Mouse (Mus musculus): ENCODE measurements around the gene Serpind1. TPM values are rescaled to one million over a fixed set of nuclear protein-coding genes. Genes with fewer than 3 reads are reported as not detected.

Gene Serpind1
- total RNA-seq (2023), result not detected

DNA sequence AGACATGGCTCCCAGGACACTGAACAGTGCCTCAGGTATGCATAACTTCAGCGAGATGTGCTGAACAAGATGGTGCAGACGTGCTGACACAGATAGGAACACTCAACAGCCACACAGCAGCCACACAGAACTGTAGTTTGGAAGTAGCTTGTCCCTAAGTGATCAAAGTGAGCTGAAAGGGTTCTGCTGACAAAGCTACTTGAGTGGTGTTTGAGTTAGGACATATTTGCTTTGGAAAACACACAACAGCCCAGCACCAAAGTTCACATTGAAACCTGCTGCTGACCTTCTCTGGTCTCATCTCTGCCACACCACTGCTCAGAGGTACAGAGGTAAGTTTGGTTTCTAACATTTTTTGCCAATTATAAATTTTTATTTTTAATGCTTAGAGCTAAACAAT lies at the start of gene Serpind1:
Serpind1 (plus strand) TSS at position 256 of the 400 bp plus-strand sequence.

Other genes starting within 250 kb of the Serpind1 start
- 100 to 1,000 TPM; 139 to 143 TPM for gene Ppil2, start 220.1 kb upstream of the Serpind1 start, total RNA-seq (2023)
- 1 to 10 TPM; 5.6 to 9.9 TPM for gene 2610318N02Rik, start 206.2 kb upstream of the Serpind1 start, total RNA-seq (2023)
- 10 to 100 TPM; 26.9 to 28.5 TPM for gene Sdf2l1, start 199.0 kb upstream of the Serpind1 start, total RNA-seq (2023)
- 1 to 10 TPM; 2.9 to 3.2 TPM for gene Ydjc, start 186.8 kb upstream of the Serpind1 start, total RNA-seq (2023)
- gene Ccdc116, start 184.1 kb upstream of the Serpind1 start, total RNA-seq (2023), result 1 to 10 TPM; 1.4 to 2.2 TPM
- gene Ube2l3, start 128.7 kb upstream of the Serpind1 start, total RNA-seq (2023), result 100 to 1,000 TPM; 102 to 103 TPM
- gene Rimbp3, start 122.8 kb upstream of the Serpind1 start, total RNA-seq (2023), result under 1 TPM in 1 of 2 experiments, not detected in 1; 0.09 TPM
- gene Hic2, start 97.8 kb upstream of the Serpind1 start, total RNA-seq (2023), result 1 to 10 TPM; 2.5 to 3.1 TPM
- gene Tmem191c, start 55.3 kb upstream of the Serpind1 start, total RNA-seq (2023), result 10 to 100 TPM; 12.3 to 19.8 TPM
- 10 to 100 TPM; 68.9 to 71.8 TPM for gene Snap29, start 74.6 kb downstream of the Serpind1 start, total RNA-seq (2023)
- 100 to 1,000 TPM; 145 to 157 TPM for gene Pi4ka, start 74.9 kb downstream of the Serpind1 start, total RNA-seq (2023)
- 10 to 100 TPM; 53.1 to 60.0 TPM for gene Crkl, start 120.6 kb downstream of the Serpind1 start, total RNA-seq (2023)
- not detected for gene Aifm3, start 158.2 kb downstream of the Serpind1 start, total RNA-seq (2023)
- gene Lztr1, start 177.3 kb downstream of the Serpind1 start, total RNA-seq (2023), result 10 to 100 TPM; 66.5 to 67.0 TPM
- 10 to 100 TPM; 33.2 to 39.1 TPM for gene Thap7, start 199.8 kb downstream of the Serpind1 start, total RNA-seq (2023)
- not detected for gene Lrrc74b, start 229.9 kb downstream of the Serpind1 start, total RNA-seq (2023)
- gene P2rx6, start 230.5 kb downstream of the Serpind1 start, total RNA-seq (2023), result not detected